10 mouse cellular contexts compared by ENCODE assay signal in the genomic region with DNA sequence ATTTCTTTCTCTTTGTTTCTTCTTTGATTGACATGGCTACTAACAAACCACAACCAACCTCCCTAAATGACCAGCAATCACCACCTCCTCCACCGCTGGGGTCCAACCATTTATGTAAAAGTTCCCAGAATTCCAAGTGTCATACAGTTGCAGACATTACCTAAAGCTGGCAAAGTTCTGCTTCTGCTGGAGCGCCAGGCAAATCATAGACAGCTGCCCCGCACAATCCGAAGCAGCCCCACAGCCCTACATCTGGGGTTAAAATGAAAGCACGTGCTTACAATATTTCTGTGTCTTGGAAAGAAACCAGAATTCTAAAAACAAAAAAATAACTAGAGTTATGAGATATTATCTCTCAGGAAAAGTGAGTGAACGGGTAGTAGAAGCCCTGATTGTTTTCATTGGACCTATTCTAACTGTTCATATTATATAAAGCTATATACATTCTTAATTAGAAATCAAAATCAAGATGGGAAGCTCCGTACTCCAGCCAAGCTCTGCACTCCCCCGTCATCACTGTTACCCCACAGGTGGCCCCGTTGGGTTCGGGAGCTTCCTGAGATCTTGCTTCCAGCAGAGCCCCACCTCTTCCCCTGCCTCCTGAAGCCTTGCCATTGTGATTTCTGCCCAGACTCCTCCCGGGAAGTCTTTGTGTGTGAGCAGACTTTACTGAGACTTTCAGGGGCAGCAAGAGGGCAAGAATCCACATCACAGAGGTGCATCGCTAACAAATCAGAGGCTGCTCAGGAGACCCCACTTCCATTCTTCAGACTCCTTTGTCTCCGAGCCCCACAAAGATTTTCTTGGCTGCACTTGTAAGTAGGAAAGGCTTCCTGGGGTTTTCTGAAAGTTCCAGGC. TPM values are rescaled to one million over a fixed set of nuclear protein-coding genes. Genes with fewer than 3 reads are reported as not detected.
DNase-seq lines count a peak whose midpoint lies in the region; ATAC-seq and TF ChIP-seq lines count a peak whose summit lies in the region.
"Had no signal": no experiment of that assay in that cellular context is flagged by ENCODE, and none has a peak within 500 bp of the region (broad histone marks: within the 10 kb centered on the region; RNA-seq: fewer than 3 reads in every experiment).

No protein-coding gene starts in this region.

- 0 out of 2 replicates have a peak overlapping the region, but pooled peaks have one; percentile 42 for H3K27ac ChIP-seq in heart, embryonic 16.5 days (ENCODE audit: low read length)
- no peak overlapping the region for H3K27ac ChIP-seq in midbrain, postnatal 0 days (ENCODE audit: low read depth, low read length)

- H3K27me3 ChIP-seq in heart, embryonic 16.5 days (ENCODE audit: control insufficient read depth, insufficient read depth, low read length): no peaks in the 10 kb centered on the region; the same call in 1 of the 2 replicates
- H3K27me3 ChIP-seq in midbrain, postnatal 0 days (ENCODE audit: insufficient read depth, low read length): peaks cover 3% of the 10 kb centered on the region; the same call in 1 of the 2 replicates

- H3K4me2 ChIP-seq in heart, embryonic 16.5 days (ENCODE audit: low read depth, low read length): peak overlapping the region; percentile 59
- peak overlapping the region; percentile 33 for H3K4me2 ChIP-seq in midbrain, postnatal 0 days (ENCODE audit: low read depth, low read length, poor library complexity, severe bottlenecking)

- peak overlapping the region; percentile 45 for H3K4me3 ChIP-seq in heart, embryonic 16.5 days (ENCODE audit: low read length)
- H3K4me3 ChIP-seq in midbrain, postnatal 0 days (ENCODE audit: low read depth, low read length): no peak overlapping the region

- no peaks in the 10 kb centered on the region for H3K9me3 ChIP-seq in heart, embryonic 16.5 days (replicated peaks; ENCODE audit: control insufficient read depth, low read length)
- H3K9me3 ChIP-seq in midbrain, postnatal 0 days (ENCODE audit: low read length): no peaks in the 10 kb centered on the region

- ATAC-seq in heart, embryonic 16.5 days (replicated peaks; ENCODE audit: extremely low read depth, insufficient read depth, low FRiP score): no peak
- ATAC-seq in midbrain, postnatal 0 days (ENCODE audit: low FRiP score): no peak
- no peak for ATAC-seq in megakaryocyte, adult 5-6 weeks (ENCODE audit: poor library complexity, severe bottlenecking)
- ATAC-seq: Patski had no signal

- peak; percentile 16 for DNase-seq in ovary, postnatal 36 days (ENCODE audit: low spot score)
- DNase-seq in ovary, postnatal 10 days (ENCODE audit: low spot score): no peak
- DNase-seq in kidney, postnatal 14 days: peak; percentile 29
- no peak for DNase-seq in midbrain, postnatal 0 days (ENCODE audit: low spot score)
- DNase-seq in urinary bladder, postnatal 25 days (ENCODE audit: low spot score): no peak
- no peak for DNase-seq in layer of hippocampus, postnatal 25 days (ENCODE audit: extremely low spot score in 1 of 2, low spot score in 1 of 2)

- WGBS in heart, embryonic 16.5 days: 32% methylated on average over 13 of the region's 13 CpGs
- 32% methylated on average over 13 of the region's 13 CpGs for WGBS in midbrain, postnatal 0 days

- H3K9ac ChIP-seq in heart, embryonic 16.5 days (ENCODE audit: low read length): peak overlapping the region; percentile 52
- H3K9ac ChIP-seq in midbrain, postnatal 0 days (replicated peaks; ENCODE audit: low read length, poor library complexity, severe bottlenecking): no peak overlapping the region

- peaks cover 6% of the 10 kb centered on the region for H3K4me1 ChIP-seq in heart, embryonic 16.5 days (ENCODE audit: control insufficient read depth, insufficient read depth, low read length)
- peaks cover 2% of the 10 kb centered on the region for H3K4me1 ChIP-seq in midbrain, postnatal 0 days (ENCODE audit: insufficient read depth, low read length)

- TF ChIP-seq CTCF in midbrain, postnatal 0 days (IDR thresholded peaks at IDR 0.05): no peak

- H3K36me3 ChIP-seq in heart, embryonic 16.5 days (ENCODE audit: control insufficient read depth, insufficient read depth): no peaks in the 10 kb centered on the region
- no peaks in the 10 kb centered on the region for H3K36me3 ChIP-seq in midbrain, postnatal 0 days (ENCODE audit: insufficient read depth, low read length)

RNA-seq across cellular contexts. Expression of a gene that starts 6.3 kb away (rescaled TPM):
- not detected in 2 replicates for polyA plus RNA-seq in heart, embryonic 16.5 days (2015; fragmentation: Nextera tagmentation; extraction: Ambion mirVana)
- total RNA-seq in midbrain, postnatal 0 days (2014; rRNA removed): not detected in 2 replicates
- not detected in 2 replicates for polyA plus RNA-seq in midbrain, postnatal 0 days (2015; fragmentation: Nextera tagmentation; extraction: Ambion mirVana)
- total RNA-seq in megakaryocyte, adult 5-6 weeks (2015): not detected in 2 replicates
- total RNA-seq in megakaryocyte, adult 5-6 weeks (2017): not detected in 2 replicates
- not detected for total RNA-seq in layer of hippocampus, postnatal 25 days (2021)
- polyA plus RNA-seq: large intestine, adult 2 months; Patski had no signal

Comparison
In these comparisons a context has a peak if more than half of its experiments do, and no peak if none do; other contexts are left out.
1. DNase-seq: peak in ovary, postnatal 36 days (single experiment) and kidney, postnatal 14 days (single experiment); none in ovary, postnatal 10 days (single experiment), midbrain, postnatal 0 days (single experiment), urinary bladder, postnatal 25 days (single experiment) and layer of hippocampus, postnatal 25 days (0 of 2).